Mouse (Mus musculus) Patski (cell line): ENCODE results near the gene Gpr1. TPM values are rescaled to one million over a fixed set of nuclear protein-coding genes. Genes with fewer than 3 reads are reported as not detected.

Source experiments
- ATAC-seq: fragments of 100-300 bp; one replicate; pipeline ENCODE4 v1.8.0; 2021
- CTCF ChIA-PET: fragments of 350-600 bp; sonication (Branson Sonifier 250); formaldehyde crosslinking; loops from one replicate; lab custom pipeline; 2022; ENCODE audit warnings: inconsistent platforms; lab: Charles Lee
- POLR2A ChIA-PET: fragments of 350-600 bp; sonication (Branson Sonifier 250); formaldehyde crosslinking; loops from one replicate; lab custom pipeline; 2022; ENCODE audit warnings: antibody characterized with exemption, inconsistent platforms; lab: Charles Lee
- DNase-seq: peaks from one replicate; pipeline ENCODE4 v3.0.0-alpha.2; 2011; ENCODE audit warnings: low read depth, low spot score
- H3K27me3 ChIP-seq: fragments of 371-371 bp; one replicate; pipeline ENCODE4 v1.5.1; 2021
- CTCF ChIP-seq: fragments of 100-300 bp; IDR thresholded peaks from one replicate; pipeline ENCODE4 v1.5.1; 2021
- in situ Hi-C: fragments of 300-500 bp; cut with MboI; formaldehyde crosslinking; loops from 3 replicates; pipeline ENCODE4 v1.11.1; 2018; ENCODE audit warnings: low pct_unique_long_range_greater_than_20kb, mixed read lengths
- polyA plus RNA-seq: library from polyadenylated mRNA; unstranded; gene quantifications from one replicate; pipeline ENCODE4 v1.2.3, GENCODE M21; 2021

Gpr1 gene
- polyA plus RNA-seq, 1 experiment from 2014 or later = not detected

GRCm38 (mm10) chr1:63252351-63253209, 38.2 kb upstream of the Gpr1 start:
- peaks cover 94% of the 10 kb centered on the region for H3K27me3 ChIP-seq
- in situ Hi-C loops = no loop called here
- ATAC-seq (no peak), DNase-seq (no peak)
- CTCF ChIA-PET = interaction anchor here (1.4 kb wide), 1 partner anchor 71 kb away, joined by 6 read pairs; no protein-coding TSS in a partner anchor
- POLR2A ChIA-PET = no interaction called here
- TF ChIP-seq CTCF = peak; percentile 21

GRCm38 (mm10) chr1:63249261-63249660, 34.9 kb upstream of the Gpr1 start:
- DNase-seq = no peak
- H3K27me3 ChIP-seq = peaks cover 88% of the 10 kb centered on the region
- no peak for TF ChIP-seq CTCF
- ChIA-PET CTCF (interaction anchor here (0.9 to 1.1 kb wide), 2 partner anchors 8 to 17 kb away, joined by 3 to 4 read pairs; no protein-coding TSS in a partner anchor), POLR2A (interaction anchor here (0.6 kb wide), 1 partner anchor 52 kb away, joined by 6 read pairs; no protein-coding TSS in a partner anchor)
- in situ Hi-C loops = no loop called here
- ATAC-seq = no peak

GRCm38 (mm10) chr1:63248360-63248851, 34.1 kb upstream of the Gpr1 start:
- peaks cover 86% of the 10 kb centered on the region for H3K27me3 ChIP-seq
- in situ Hi-C loops = no loop called here
- TF ChIP-seq CTCF = no peak
- DNase-seq (no peak), ATAC-seq (no peak)
- CTCF ChIA-PET = interaction anchor here (0.9 to 1.1 kb wide), 2 partner anchors 9 to 16 kb away, joined by 3 to 4 read pairs; no protein-coding TSS in a partner anchor
- POLR2A ChIA-PET = no interaction called here

- peaks cover 81% of the 10 kb centered on the region for H3K27me3 ChIP-seq
- TF ChIP-seq CTCF = no peak
- ATAC-seq (no peak), DNase-seq (no peak)
- ChIA-PET POLR2A (no interaction called here), CTCF (no interaction called here)
- in situ Hi-C loops = no loop called here
Observed at GRCm38 (mm10) chr1:63247831-63248359, 33.6 kb upstream of the Gpr1 start.

- DNase-seq = no peak
- POLR2A ChIA-PET = no interaction called here
- ATAC-seq = no peak
- in situ Hi-C loops = no loop called here
- H3K27me3 ChIP-seq = peaks cover 72% of the 10 kb centered on the region
- CTCF ChIA-PET = no interaction called here
- no peak for TF ChIP-seq CTCF
Observed at GRCm38 (mm10) chr1:63246862-63247521, 32.6 kb upstream of the Gpr1 start.

GRCm38 (mm10) chr1:63243854-63244253, 29.5 kb upstream of the Gpr1 start:
- ChIA-PET POLR2A (no interaction called here), CTCF (interaction anchor here (1.4 kb wide), 1 partner anchor 11 kb away, joined by 4 read pairs; no protein-coding TSS in a partner anchor)
- no peak for DNase-seq
- peaks cover 49% of the 10 kb centered on the region for H3K27me3 ChIP-seq
- TF ChIP-seq CTCF = no peak
- in situ Hi-C loops = no loop called here
- ATAC-seq = no peak

- CTCF ChIA-PET = no interaction called here
- ATAC-seq (no peak), DNase-seq (no peak)
- no peak for TF ChIP-seq CTCF
- in situ Hi-C loops = no loop called here
- POLR2A ChIA-PET = no interaction called here
- peaks cover 40% of the 10 kb centered on the region for H3K27me3 ChIP-seq
Observed at GRCm38 (mm10) chr1:63239751-63240150, 25.4 kb upstream of the Gpr1 start.

- ChIA-PET POLR2A (no interaction called here), CTCF (no interaction called here)
- in situ Hi-C loops = no loop called here
- H3K27me3 ChIP-seq = peaks cover 44% of the 10 kb centered on the region
- ATAC-seq (no peak), DNase-seq (no peak)
- no peak for TF ChIP-seq CTCF
Observed at GRCm38 (mm10) chr1:63239305-63239704, 25.0 kb upstream of the Gpr1 start.

- no peak for TF ChIP-seq CTCF
- ATAC-seq (no peak), DNase-seq (no peak)
- in situ Hi-C loops = no loop called here
- POLR2A ChIA-PET = no interaction called here
- CTCF ChIA-PET = no interaction called here
- peaks cover 38% of the 10 kb centered on the region for H3K27me3 ChIP-seq
Observed at GRCm38 (mm10) chr1:63237371-63237770, 23.0 kb upstream of the Gpr1 start.

- peaks cover 21% of the 10 kb centered on the region for H3K27me3 ChIP-seq
- DNase-seq (no peak), ATAC-seq (no peak)
- CTCF ChIA-PET = interaction anchor here (1.5 to 1.7 kb wide), 2 partner anchors 28 to 47 kb away, joined by 3 to 5 read pairs; no protein-coding TSS in a partner anchor
- in situ Hi-C loops = no loop called here
- no peak for TF ChIP-seq CTCF
- POLR2A ChIA-PET = no interaction called here
Observed at GRCm38 (mm10) chr1:63227241-63227640, 12.9 kb upstream of the Gpr1 start.
